Mouse (Mus musculus) heart, postnatal 0 days (tissue): ENCODE measurements around the gene Fbxo7.

Source experiments
- CTCF ChIP-seq: IDR thresholded peaks from 2 replicates; pipeline ENCODE4 v1.5.1; 2016; ENCODE audit warnings: antibody characterized with exemption, control low read depth, low read depth
- EP300 ChIP-seq: IDR thresholded peaks from 2 replicates; pipeline ENCODE4 v1.6.1; 2016; ENCODE audit warnings: antibody characterized with exemption, low read depth

DNA sequence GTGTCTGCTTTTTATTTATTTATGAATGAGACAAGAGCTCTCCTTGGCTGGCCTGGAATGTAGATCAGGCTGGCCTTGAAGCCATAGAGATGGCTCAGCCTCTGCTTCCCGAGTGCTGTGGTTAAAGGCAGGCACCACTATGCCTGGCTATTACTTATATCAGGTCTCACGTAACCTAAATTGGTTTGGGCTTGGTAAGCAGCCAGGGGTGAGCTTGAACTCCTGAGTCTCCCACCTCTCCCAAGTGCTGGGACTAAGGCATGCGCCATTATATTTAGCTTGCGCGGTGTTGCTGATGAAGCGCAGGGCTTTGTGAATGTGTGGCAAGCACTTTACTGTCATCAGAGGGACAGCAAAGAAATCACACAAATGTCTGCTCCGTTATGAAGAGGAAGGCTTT is 4.0 kb upstream of the Fbxo7 start:
- no peak for TF ChIP-seq CTCF
- TF ChIP-seq EP300, result no peak
